Mouse (Mus musculus) heart, embryonic 16.5 days (tissue): ENCODE data around the gene Zfp454. TPM values are rescaled to one million over a fixed set of nuclear protein-coding genes. Genes with fewer than 3 reads are reported as not detected.

ENCODE experiments used
- ATAC-seq: fragments of 200-750 bp; cut with Nextera tagmentation; replicated peaks from 2 replicates; pipeline ENCODE4 v1.8.0; 2017; ENCODE audit warnings: moderate number of reproducible peaks; ENCODE audit not compliant: insufficient read depth, low FRiP score; ENCODE audit errors: extremely low read depth
- H3K27ac ChIP-seq: fragments of 300-500 bp; sonication (generic); 2 replicates; pipeline ENCODE4 v1.5.1; 2014; ENCODE audit warnings: mild to moderate bottlenecking, low read length, control low read depth, moderate library complexity
- H3K27me3 ChIP-seq: fragments of 300-500 bp; sonication (generic); 2 replicates; pipeline ENCODE4 v1.6.1; 2014; ENCODE audit warnings: low read length, mixed read lengths; ENCODE audit not compliant: control insufficient read depth, insufficient read depth
- H3K36me3 ChIP-seq: fragments of 300-500 bp; sonication (generic); 2 replicates; pipeline ENCODE4 v1.6.1; 2014; ENCODE audit not compliant: control insufficient read depth, insufficient read depth
- H3K4me1 ChIP-seq: fragments of 300-500 bp; sonication (generic); 2 replicates; pipeline ENCODE4 v1.6.1; 2014; ENCODE audit warnings: low read length, mixed read lengths; ENCODE audit not compliant: control insufficient read depth, insufficient read depth
- H3K4me2 ChIP-seq: fragments of 300-500 bp; sonication (generic); 2 replicates; pipeline ENCODE4 v1.6.1; 2014; ENCODE audit warnings: low read depth, mild to moderate bottlenecking, control low read depth, low read length
- H3K4me3 ChIP-seq: fragments of 300-500 bp; sonication (generic); 2 replicates; pipeline ENCODE4 v1.5.1; 2014; ENCODE audit warnings: mild to moderate bottlenecking, control low read depth, low read length
- H3K9ac ChIP-seq: fragments of 300-500 bp; sonication (generic); 2 replicates; pipeline ENCODE4 v1.6.1; 2014; ENCODE audit warnings: low read length, control low read depth
- H3K9me3 ChIP-seq: fragments of 300-500 bp; sonication (generic); replicated peaks from 2 replicates; pipeline ENCODE4 v1.6.1; 2016; ENCODE audit warnings: low read length; ENCODE audit not compliant: control insufficient read depth
- WGBS: fragments of 180-500 bp; shearing (Covaris S2); extraction: QIAGEN DNeasy Blood & Tissue Kit; methylation state at CpG from one replicate; pipeline ENCODE4 v1.1.7; 2014; 5-methylcytosine and 5-hydroxymethylcytosine counted together
- polyA plus RNA-seq: library from polyadenylated mRNA; unstranded; fragments of >200 nt; fragmentation: Nextera tagmentation; extraction: Ambion mirVana; gene quantifications from 2 replicates; pipeline ENCODE4 v1.2.1, GENCODE M21; 2015

The Zfp454 gene
- polyA plus RNA-seq, 1 experiment from 2014 or later: 2.5 TPM

DNA sequence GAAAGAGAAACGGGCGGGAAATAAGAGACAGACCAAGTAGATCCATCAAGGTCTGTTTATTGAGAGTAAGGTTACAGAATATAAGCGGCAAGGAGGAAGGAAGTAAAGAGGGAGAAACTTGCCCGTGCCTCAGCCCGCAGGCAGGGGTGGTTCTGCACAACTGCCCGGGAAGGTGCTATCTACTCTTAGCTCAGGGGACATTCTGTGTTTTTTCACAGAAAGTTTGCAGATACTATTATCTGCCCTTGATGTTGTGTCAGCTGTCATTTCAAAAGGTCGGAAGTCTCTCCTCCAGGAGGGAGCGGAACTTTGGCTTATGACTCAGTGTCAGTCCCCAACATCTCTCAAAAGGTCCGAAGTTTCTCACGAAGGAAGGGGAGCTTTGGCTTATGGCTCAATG is 38.1 kb downstream of the Zfp454 start:
- Histone ChIP-seq H3K27me3 (peaks cover 52% of the 10 kb centered on the region), H3K9me3 (peaks cover 4% of the 10 kb centered on the region; the same call in 1 of the 2 replicates), H3K4me2 (peak overlapping the region; percentile 71), H3K36me3 (no peaks in the 10 kb centered on the region), H3K9ac (no peak overlapping the region), H3K27ac (no peak overlapping the region), H3K4me1 (peaks cover 12% of the 10 kb centered on the region), H3K4me3 (no peak overlapping the region; the same call in 1 of the 2 replicates)
- WGBS: 2% methylated on average over 10 of the region's 10 CpGs
- ATAC-seq: no peak

DNA sequence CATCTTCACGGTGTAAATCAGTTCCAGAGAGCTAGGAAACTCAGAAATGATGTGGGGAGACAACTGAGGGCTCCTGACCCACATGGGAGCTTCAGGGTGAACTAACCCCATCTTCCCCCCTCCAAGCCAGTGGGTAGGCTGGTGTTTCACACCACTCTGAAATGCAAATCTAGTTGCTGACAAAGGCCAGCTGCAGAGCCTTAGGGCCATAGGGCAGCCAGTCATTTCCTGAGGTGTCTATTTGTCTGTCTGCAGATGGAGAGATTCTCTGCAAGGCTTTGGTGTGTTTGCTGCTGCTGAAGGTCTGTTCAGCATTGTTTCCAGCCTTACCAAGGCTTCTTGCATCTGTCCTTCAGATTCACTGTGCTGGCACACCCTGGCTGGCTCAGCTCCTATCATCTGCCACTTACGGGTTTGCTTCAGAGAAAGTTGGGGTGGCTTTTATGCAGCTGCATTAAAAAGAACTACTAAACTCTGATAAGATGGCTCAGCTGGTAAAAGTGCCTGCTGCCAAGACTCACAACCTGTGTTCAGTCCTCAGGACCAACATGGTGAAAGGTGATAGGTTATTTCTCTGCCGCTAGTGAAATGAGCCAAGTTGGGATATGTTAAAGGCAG is 38.8 kb downstream of the Zfp454 start:
- ATAC-seq: no peak
- H3K36me3 ChIP-seq: no peaks in the 10 kb centered on the region
- H3K4me2 ChIP-seq: no peak overlapping the region
- H3K9ac ChIP-seq: no peak overlapping the region
- 27% methylated on average over 3 of the region's 3 CpGs for WGBS
- peaks cover 52% of the 10 kb centered on the region for H3K27me3 ChIP-seq
- H3K9me3 ChIP-seq: peaks cover 4% of the 10 kb centered on the region; the same call in 1 of the 2 replicates
- no peak overlapping the region for H3K27ac ChIP-seq
- peaks cover 12% of the 10 kb centered on the region for H3K4me1 ChIP-seq
- no peak overlapping the region for H3K4me3 ChIP-seq

DNA sequence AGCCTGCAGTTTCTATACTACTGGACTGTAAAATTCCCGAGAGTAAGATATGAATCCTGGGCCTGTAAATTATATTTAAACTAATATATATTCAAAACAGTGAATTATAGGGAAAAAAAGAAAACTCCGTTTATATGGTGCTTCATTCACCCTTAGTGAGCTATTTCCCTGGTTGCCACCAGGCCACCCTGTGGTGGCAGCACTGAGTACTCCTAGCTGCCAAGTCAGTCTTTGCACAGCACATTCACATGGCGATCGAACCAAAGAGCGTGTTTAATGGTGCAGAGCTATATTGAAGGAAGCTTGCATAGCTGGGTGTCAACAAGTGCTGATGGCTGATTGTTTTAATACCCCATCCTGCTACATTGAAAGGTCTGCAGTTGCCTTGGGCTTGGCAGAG is 40.4 kb downstream of the Zfp454 start:
- 70% methylated on average over 5 of the region's 5 CpGs for WGBS
- Histone ChIP-seq H3K4me3 (no peak overlapping the region), H3K4me1 (peaks cover 12% of the 10 kb centered on the region), H3K9me3 (peaks cover 4% of the 10 kb centered on the region; the same call in 1 of the 2 replicates), H3K9ac (no peak overlapping the region), H3K4me2 (no peak overlapping the region), H3K36me3 (no peaks in the 10 kb centered on the region), H3K27me3 (peaks cover 39% of the 10 kb centered on the region), H3K27ac (no peak overlapping the region)
- no peak for ATAC-seq

DNA sequence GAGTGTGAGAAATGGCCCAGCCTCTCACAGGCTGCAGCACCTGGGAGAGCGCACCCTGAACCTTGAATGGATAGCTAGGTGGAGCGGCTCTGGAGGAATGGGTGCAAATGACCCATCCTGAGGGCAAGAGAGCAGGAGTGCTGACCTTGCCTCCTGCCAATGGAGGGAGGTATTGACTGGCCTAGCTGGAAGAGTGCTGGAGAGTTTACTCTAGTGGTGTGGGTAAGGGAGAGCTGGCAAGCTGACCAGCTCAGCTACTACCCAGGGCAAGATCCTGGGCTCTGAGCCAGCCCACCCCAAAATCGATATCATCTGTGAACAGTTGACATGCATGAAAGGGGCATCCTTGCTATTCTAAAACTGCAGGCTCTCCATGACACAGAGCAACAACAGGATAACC is 41.5 kb downstream of the Zfp454 start:
- H3K9ac ChIP-seq: no peak overlapping the region
- no peak overlapping the region for H3K27ac ChIP-seq
- peaks cover 4% of the 10 kb centered on the region; the same call in 1 of the 2 replicates for H3K9me3 ChIP-seq
- WGBS: 75% methylated on average over 3 of the region's 3 CpGs
- no peak overlapping the region for H3K4me3 ChIP-seq
- peaks cover 31% of the 10 kb centered on the region for H3K27me3 ChIP-seq
- H3K4me2 ChIP-seq: no peak overlapping the region
- peaks cover 13% of the 10 kb centered on the region for H3K4me1 ChIP-seq
- H3K36me3 ChIP-seq: no peaks in the 10 kb centered on the region
- ATAC-seq: no peak

DNA sequence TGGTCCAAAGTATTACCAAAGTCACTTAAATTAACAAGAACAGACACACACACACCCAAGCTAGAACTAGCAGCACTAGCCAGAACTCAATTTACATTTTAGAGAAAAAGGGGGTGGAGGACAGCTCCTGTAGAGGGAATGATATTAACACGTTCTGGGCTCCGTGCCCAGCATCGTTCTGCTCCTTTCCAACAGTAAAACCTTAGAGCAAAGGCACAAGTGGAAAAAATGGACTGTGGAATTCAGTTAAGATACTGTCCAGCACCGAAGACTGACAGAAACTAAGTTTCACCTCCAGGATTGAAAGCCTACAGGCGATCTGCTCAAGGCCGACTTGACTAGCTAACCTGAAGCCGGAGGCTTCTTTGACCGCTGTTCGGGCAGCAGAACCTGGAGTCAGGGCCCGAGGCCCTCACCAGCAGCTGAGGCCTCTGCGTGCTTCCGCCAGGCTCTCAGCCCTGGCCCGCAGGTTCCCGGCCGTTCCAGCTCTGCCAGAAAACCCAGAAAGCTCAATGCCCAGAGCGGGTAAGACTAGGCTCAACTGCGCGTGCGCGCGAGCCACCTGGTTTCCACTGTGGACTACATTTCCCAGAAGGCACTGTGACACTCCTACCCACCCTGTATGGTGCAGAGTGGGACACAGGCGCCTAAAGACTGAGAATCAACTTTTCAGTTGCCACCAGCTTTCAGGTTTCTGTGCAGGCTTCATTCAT is 46.3 kb downstream of the Zfp454 start, which contains the start of gene Zfp879:
TSS of gene Zfp879 (minus strand) at position 530 of the 713 bp plus-strand sequence.
- peak; percentile 98 for ATAC-seq
- 13% methylated on average over 22 of the region's 22 CpGs for WGBS
- peak within 1 kb of the TSS; percentile 94 for H3K27ac ChIP-seq
- no peaks in the 10 kb centered on the region for H3K9me3 ChIP-seq
- peaks cover 6% of the 10 kb centered on the region for H3K4me1 ChIP-seq
- peak within 1 kb of the TSS; percentile 85 for H3K4me2 ChIP-seq
- peak within 1 kb of the TSS; percentile 82 for H3K9ac ChIP-seq
- H3K4me3 ChIP-seq: peak within 1 kb of the TSS; percentile 57
- H3K27me3 ChIP-seq: no peaks in the 10 kb centered on the region
- H3K36me3 ChIP-seq: no peaks in the 10 kb centered on the region

DNA sequence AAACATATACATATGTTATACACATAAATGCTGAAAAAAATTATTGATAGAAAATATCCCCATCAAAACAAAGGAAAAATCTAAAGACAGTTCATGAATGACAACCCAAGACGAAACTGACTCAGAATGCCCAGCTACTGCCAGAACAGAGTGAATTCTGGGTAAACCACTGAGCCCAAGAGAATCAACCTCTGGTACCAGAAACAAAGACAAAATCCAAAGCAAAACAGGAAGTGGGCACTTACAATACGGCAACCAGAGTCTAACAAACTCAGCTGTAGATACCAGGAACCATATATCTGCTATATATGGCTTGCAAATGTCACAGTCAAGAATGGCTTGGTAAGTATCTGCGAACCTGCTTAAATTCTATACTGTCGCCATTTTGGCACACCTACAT is 51.7 kb downstream of the Zfp454 start:
- H3K36me3 ChIP-seq: peaks cover 15% of the 10 kb centered on the region
- no peak overlapping the region for H3K9ac ChIP-seq
- peaks cover 3% of the 10 kb centered on the region for H3K4me1 ChIP-seq
- H3K27ac ChIP-seq: no peak overlapping the region
- H3K4me3 ChIP-seq: no peak overlapping the region
- no peak for ATAC-seq
- peaks cover 15% of the 10 kb centered on the region for H3K9me3 ChIP-seq
- no peak overlapping the region for H3K4me2 ChIP-seq
- WGBS: 73% methylated on average over 4 of the region's 4 CpGs
- H3K27me3 ChIP-seq: no peaks in the 10 kb centered on the region

DNA sequence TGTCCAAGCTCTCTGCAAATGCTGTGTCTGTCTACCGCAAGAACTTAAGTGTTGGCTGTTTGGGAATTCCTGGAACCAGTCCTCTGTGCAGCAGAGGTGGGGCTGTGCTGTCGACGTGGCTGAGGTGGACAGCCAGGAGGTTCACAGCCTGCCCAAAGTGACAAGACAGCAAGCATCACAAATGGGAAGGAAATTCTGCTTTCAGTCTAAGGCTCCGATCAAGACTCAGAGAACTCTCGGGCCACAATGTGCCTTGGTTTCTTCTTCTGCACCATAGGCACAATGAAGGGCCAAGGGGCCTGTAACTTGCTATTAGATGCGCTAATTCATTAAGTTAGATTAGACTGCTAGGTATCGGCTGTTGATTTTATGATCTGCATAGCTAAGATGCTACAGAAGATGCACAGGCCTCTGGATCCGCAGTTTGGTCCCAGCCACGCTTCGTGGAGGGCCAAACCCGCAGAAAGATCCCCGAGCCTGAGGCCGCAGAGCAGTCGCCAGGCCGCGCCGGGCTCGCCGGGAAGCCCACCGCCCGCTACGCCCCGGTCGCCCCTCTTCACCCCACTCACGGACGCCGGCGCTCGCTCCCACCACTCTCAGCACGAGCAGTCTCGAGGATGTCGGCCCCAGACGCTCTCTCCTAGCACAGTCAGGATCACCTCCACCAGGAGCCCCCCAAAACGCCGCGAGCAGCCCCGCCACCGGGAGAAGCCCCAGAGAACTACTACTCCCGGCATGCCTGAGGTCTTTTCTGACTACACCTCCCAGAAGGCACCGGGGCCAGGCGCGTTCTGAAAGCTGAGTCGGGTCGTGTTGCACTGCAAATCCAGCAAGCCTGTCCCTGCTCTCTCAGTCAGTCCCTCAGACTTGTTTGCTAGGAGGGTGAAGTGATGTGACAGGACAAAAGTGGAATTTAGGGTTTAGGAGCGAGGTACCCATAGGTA is 60.2 kb downstream of the Zfp454 start, which contains the start of gene Zfp354c:
TSS of gene Zfp354c (minus strand) at position 715 of the 944 bp plus-strand sequence.
- H3K27ac ChIP-seq: peak within 1 kb of the TSS; percentile 48
- peak within 1 kb of the TSS; percentile 89 for H3K4me3 ChIP-seq
- peak within 1 kb of the TSS; percentile 83 for H3K9ac ChIP-seq
- peak within 1 kb of the TSS; percentile 80 for H3K4me2 ChIP-seq
- no peaks in the 10 kb centered on the region; the same call in 1 of the 2 replicates for H3K4me1 ChIP-seq
- peaks cover 2% of the 10 kb centered on the region for H3K9me3 ChIP-seq
- H3K36me3 ChIP-seq: peaks cover 18% of the 10 kb centered on the region
- H3K27me3 ChIP-seq: no peaks in the 10 kb centered on the region
- peak; percentile 95 for ATAC-seq
- WGBS: under 1% methylated on average over 43 of the region's 45 CpGs

DNA sequence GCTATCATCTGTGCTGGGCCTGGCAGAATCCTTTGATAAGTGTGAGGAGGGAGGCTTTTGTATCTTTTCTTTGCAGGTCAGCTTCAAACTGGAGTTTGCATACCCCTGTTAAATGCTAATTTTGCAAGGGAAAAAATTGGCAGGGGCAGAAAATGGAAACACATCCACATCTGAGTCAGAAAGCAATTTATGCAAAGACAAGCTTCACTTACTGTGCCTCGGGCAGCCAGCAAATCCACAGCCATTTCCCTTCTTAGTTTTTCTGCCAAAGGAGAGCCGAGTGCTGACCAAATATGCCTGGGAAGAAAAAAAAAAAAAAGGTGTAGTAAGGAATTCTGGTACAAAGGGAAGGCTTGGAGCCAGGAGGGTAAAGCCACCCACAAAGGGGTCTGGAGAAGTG is 61.2 kb downstream of the Zfp454 start:
- WGBS: 46% methylated on average over 2 of the region's 2 CpGs
- no peak overlapping the region for H3K4me3 ChIP-seq
- no peak overlapping the region for H3K9ac ChIP-seq

More for the DNA sequence above, 61.2 kb downstream of the Zfp454 start:
- H3K27ac ChIP-seq: no peak overlapping the region
- H3K4me2 ChIP-seq: peak overlapping the region; percentile 80
- ATAC-seq: no peak
- H3K27me3 ChIP-seq: no peaks in the 10 kb centered on the region
- peaks cover 23% of the 10 kb centered on the region for H3K36me3 ChIP-seq
- H3K4me1 ChIP-seq: no peaks in the 10 kb centered on the region; the same call in 1 of the 2 replicates
- H3K9me3 ChIP-seq: no peaks in the 10 kb centered on the region
